8 mouse cellular contexts compared by ENCODE assay signal in genomic region chr15:82921559-82921958, GRCm38 (mm10).
A peak's percentile ranks its signal among the peaks of the same experiment; 100 is the strongest.
DNase-seq lines count a peak whose midpoint lies in the region; ATAC-seq lines count a peak whose summit lies in the region.

No protein-coding gene starts in this region.

- H3K27ac ChIP-seq in kidney, embryonic 16.5 days (ENCODE audit: low read length), result 0 out of 2 replicates have a peak overlapping the region, but pooled peaks have one; percentile 36
- peak overlapping the region; percentile 32; the same call in 1 of the 2 replicates for H3K27ac ChIP-seq in forebrain, embryonic 10.5 days
- no peak overlapping the region for H3K27ac ChIP-seq in limb, embryonic 15.5 days

- H3K9ac ChIP-seq in kidney, embryonic 16.5 days (replicated peaks; ENCODE audit: low read length), result no peak overlapping the region
- no peak overlapping the region for H3K9ac ChIP-seq in limb, embryonic 15.5 days

- 54% methylated on average over 1 of the region's 1 CpGs for WGBS in kidney, embryonic 16.5 days
- WGBS in forebrain, embryonic 10.5 days, result 65% methylated on average over 1 of the region's 1 CpGs
- 40% methylated on average over 1 of the region's 1 CpGs for WGBS in limb, embryonic 15.5 days

- peaks cover 12% of the 10 kb centered on the region; the same call in 1 of the 2 replicates for H3K27me3 ChIP-seq in kidney, embryonic 16.5 days (ENCODE audit: insufficient read depth, low read length)
- peaks cover 91% of the 10 kb centered on the region for H3K27me3 ChIP-seq in forebrain, embryonic 10.5 days (ENCODE audit: poor library complexity, severe bottlenecking)
- peaks cover 36% of the 10 kb centered on the region for H3K27me3 ChIP-seq in limb, embryonic 15.5 days

- 0 out of 2 replicates have a peak, but pooled peaks have one; percentile 18 for ATAC-seq in kidney, embryonic 16.5 days (ENCODE audit: low FRiP score, low TSS enrichment)
- no peak for ATAC-seq in limb, embryonic 15.5 days (ENCODE audit: insufficient number of reproducible peaks, low FRiP score, low TSS enrichment, low read depth)
- ATAC-seq in frontal cortex, adult (ENCODE audit: low TSS enrichment), result no peak

- DNase-seq in cerebellum, postnatal 10 days, result peak; percentile 73 to 81
- DNase-seq in cerebellum, postnatal 25 days, result no peak
- DNase-seq in kidney, adult 11 months, result no peak
- DNase-seq in forebrain, embryonic 10.5 days (ENCODE audit: extremely low spot score, low spot score), result no peak
- DNase-seq in cerebellum, adult 11-12 months, result no peak

- H3K4me2 ChIP-seq in kidney, embryonic 16.5 days (replicated peaks; ENCODE audit: low read depth, low read length), result 0 out of 2 replicates have a peak overlapping the region, but pooled peaks have one; percentile 39
- H3K4me2 ChIP-seq in limb, embryonic 15.5 days, result peak overlapping the region; percentile 23

- peaks cover 69% of the 10 kb centered on the region for H3K4me1 ChIP-seq in kidney, embryonic 16.5 days (ENCODE audit: insufficient read depth, low read length)
- H3K4me1 ChIP-seq in forebrain, embryonic 10.5 days, result peaks cover 80% of the 10 kb centered on the region
- peaks cover 83% of the 10 kb centered on the region for H3K4me1 ChIP-seq in limb, embryonic 15.5 days

- H3K9me3 ChIP-seq in kidney, embryonic 16.5 days (ENCODE audit: low read length), result no peaks in the 10 kb centered on the region
- no peaks in the 10 kb centered on the region for H3K9me3 ChIP-seq in forebrain, embryonic 10.5 days
- no peaks in the 10 kb centered on the region for H3K9me3 ChIP-seq in limb, embryonic 15.5 days

- no peak overlapping the region for H3K4me3 ChIP-seq in kidney, embryonic 16.5 days (ENCODE audit: low read length)
- H3K4me3 ChIP-seq in forebrain, embryonic 10.5 days, result no peak overlapping the region
- H3K4me3 ChIP-seq in limb, embryonic 15.5 days, result no peak overlapping the region

- H3K36me3 ChIP-seq in kidney, embryonic 16.5 days (ENCODE audit: insufficient read depth, low read length), result no peaks in the 10 kb centered on the region
- H3K36me3 ChIP-seq in forebrain, embryonic 10.5 days (replicated peaks), result no peaks in the 10 kb centered on the region
- no peaks in the 10 kb centered on the region for H3K36me3 ChIP-seq in limb, embryonic 15.5 days

Comparison
In these comparisons a context has a peak if more than half of its experiments do, and no peak if none do; other contexts are left out.
1. DNase-seq: peak in cerebellum, postnatal 10 days (2 of 2); none in cerebellum, postnatal 25 days (0 of 2), kidney, adult 11 months (single experiment), forebrain, embryonic 10.5 days (single experiment) and cerebellum, adult 11-12 months (single experiment).